Mouse (Mus musculus) forebrain, embryonic 13.5 days (tissue): ENCODE results near the gene Ctsd. TPM values are rescaled to one million over a fixed set of nuclear protein-coding genes. Genes with fewer than 3 reads are reported as not detected.
A peak's percentile ranks its signal among the peaks of the same experiment; 100 is the strongest.
"Not testable (repeated sequence)": the region's sequence is repeated elsewhere in the genome, so short reads cannot be mapped to it uniquely, and the experiment has no call there.

Experiments used
- ATAC-seq: fragments of 200-750 bp; cut with Nextera tagmentation; 2 replicates; pipeline ENCODE4 v1.8.0; 2017
- H3K27ac ChIP-seq: fragments of 300-500 bp; sonication (generic); 2 replicates; pipeline ENCODE4 v1.5.1; 2015; ENCODE audit warnings: inconsistent platforms, mild to moderate bottlenecking, moderate library complexity
- H3K27me3 ChIP-seq: fragments of 300-500 bp; sonication (generic); 2 replicates; pipeline ENCODE4 v1.6.1; 2015; ENCODE audit warnings: mild to moderate bottlenecking, inconsistent platforms
- H3K36me3 ChIP-seq: fragments of 300-500 bp; sonication (generic); 2 replicates; pipeline ENCODE4 v1.6.1; 2015; ENCODE audit warnings: mild to moderate bottlenecking, inconsistent platforms; ENCODE audit not compliant: poor library complexity, severe bottlenecking
- H3K4me1 ChIP-seq: fragments of 300-500 bp; sonication (generic); 2 replicates; pipeline ENCODE4 v1.6.1; 2015; ENCODE audit warnings: inconsistent platforms
- H3K4me2 ChIP-seq: fragments of 300-500 bp; sonication (generic); 2 replicates; pipeline ENCODE4 v1.6.1; 2015; ENCODE audit warnings: inconsistent platforms, mild to moderate bottlenecking, moderate library complexity
- H3K4me3 ChIP-seq: fragments of 300-500 bp; sonication (generic); 2 replicates; pipeline ENCODE4 v1.5.1; 2015; ENCODE audit warnings: mild to moderate bottlenecking, inconsistent platforms
- H3K9ac ChIP-seq: fragments of 300-500 bp; sonication (generic); 2 replicates; pipeline ENCODE4 v1.6.1; 2015; ENCODE audit warnings: mild to moderate bottlenecking, inconsistent platforms
- H3K9me3 ChIP-seq: fragments of 300-500 bp; sonication (generic); replicated peaks from 2 replicates; pipeline ENCODE4 v1.6.1; 2016; ENCODE audit warnings: inconsistent platforms
- WGBS: fragments of 180-500 bp; shearing (Covaris S2); methylation state at CpG from one replicate; pipeline ENCODE4 v1.1.7; 2015; 5-methylcytosine and 5-hydroxymethylcytosine counted together
- polyA plus RNA-seq: library from polyadenylated mRNA; unstranded; fragments of >200 nt; fragmentation: Nextera tagmentation; extraction: Ambion mirVana; gene quantifications from 2 replicates; pipeline ENCODE4 v1.2.1, GENCODE M21; 2015

The Ctsd gene
- polyA plus RNA-seq, 1 experiment from 2014 or later: 145 TPM

- WGBS: 86% methylated on average over 4 of the region's 4 CpGs
- no peak overlapping the region for H3K27ac ChIP-seq
- H3K27me3 ChIP-seq: no peaks in the 10 kb centered on the region
- H3K9me3 ChIP-seq: no peaks in the 10 kb centered on the region
- no peak for ATAC-seq
- no peak overlapping the region for H3K4me2 ChIP-seq
- H3K9ac ChIP-seq: no peak overlapping the region
- H3K36me3 ChIP-seq: no peaks in the 10 kb centered on the region
- no peak overlapping the region for H3K4me3 ChIP-seq
- peaks cover 17% of the 10 kb centered on the region for H3K4me1 ChIP-seq
Measured at GRCm38 (mm10) chr7:142347542-142347941, 40.3 kb downstream of the Ctsd start.

GRCm38 (mm10) chr7:142342247-142342640 is 45.6 kb downstream of the Ctsd start:
- H3K27me3 ChIP-seq: no peaks in the 10 kb centered on the region
- H3K9ac ChIP-seq: no peak overlapping the region
- 82% methylated on average over 3 of the region's 3 CpGs for WGBS
- ATAC-seq: no peak
- no peaks in the 10 kb centered on the region for H3K36me3 ChIP-seq
- no peak overlapping the region for H3K4me3 ChIP-seq
- no peak overlapping the region for H3K4me2 ChIP-seq
- no peaks in the 10 kb centered on the region for H3K9me3 ChIP-seq
- H3K4me1 ChIP-seq: no peaks in the 10 kb centered on the region
- no peak overlapping the region for H3K27ac ChIP-seq

GRCm38 (mm10) chr7:142341564-142342246 is 46.1 kb downstream of the Ctsd start:
- ATAC-seq: no peak
- 80% methylated on average over 10 of the region's 10 CpGs for WGBS
- H3K36me3 ChIP-seq: no peaks in the 10 kb centered on the region
- no peaks in the 10 kb centered on the region for H3K27me3 ChIP-seq
- H3K27ac ChIP-seq: no peak overlapping the region
- no peak overlapping the region for H3K4me3 ChIP-seq
- no peak overlapping the region for H3K9ac ChIP-seq
- no peaks in the 10 kb centered on the region for H3K9me3 ChIP-seq
- no peak overlapping the region for H3K4me2 ChIP-seq
- H3K4me1 ChIP-seq: no peaks in the 10 kb centered on the region

- Histone ChIP-seq H3K4me1 (no peaks in the 10 kb centered on the region), H3K36me3 (no peaks in the 10 kb centered on the region), H3K9ac (no peak overlapping the region), H3K27me3 (no peaks in the 10 kb centered on the region), H3K9me3 (no peaks in the 10 kb centered on the region), H3K4me2 (no peak overlapping the region), H3K27ac (no peak overlapping the region), H3K4me3 (no peak overlapping the region)
- WGBS: 64% methylated on average over 10 of the region's 10 CpGs
- no peak for ATAC-seq
Measured at GRCm38 (mm10) chr7:142340269-142340970, 47.4 kb downstream of the Ctsd start.

GRCm38 (mm10) chr7:142335151-142335550 is 52.7 kb downstream of the Ctsd start:
- Histone ChIP-seq H3K27me3 (no peaks in the 10 kb centered on the region), H3K27ac (no peak overlapping the region), H3K4me1 (no peaks in the 10 kb centered on the region), H3K9ac (no peak overlapping the region), H3K4me3 (no peak overlapping the region), H3K9me3 (no peaks in the 10 kb centered on the region), H3K36me3 (no peaks in the 10 kb centered on the region), H3K4me2 (no peak overlapping the region)
- peak; percentile 41; the same call in 1 of the 2 replicates for ATAC-seq
- 76% methylated on average over 8 of the region's 8 CpGs for WGBS

GRCm38 (mm10) chr7:142334246-142334645 is 53.6 kb downstream of the Ctsd start:
- Histone ChIP-seq H3K27ac (no peak overlapping the region), H3K36me3 (no peaks in the 10 kb centered on the region), H3K27me3 (no peaks in the 10 kb centered on the region), H3K9ac (no peak overlapping the region), H3K9me3 (no peaks in the 10 kb centered on the region), H3K4me2 (no peak overlapping the region), H3K4me3 (no peak overlapping the region), H3K4me1 (no peaks in the 10 kb centered on the region)
- WGBS: 0% methylated on average over 3 of the region's 3 CpGs
- ATAC-seq: peak; percentile 94

- ATAC-seq, H3K27ac ChIP-seq, H3K4me1 ChIP-seq, H3K4me3 ChIP-seq, H3K4me2 ChIP-seq, H3K9ac ChIP-seq, H3K27me3 ChIP-seq, H3K9me3 ChIP-seq, H3K36me3 ChIP-seq: not testable (repeated sequence)
- 69% methylated on average over 6 of the region's 9 CpGs for WGBS
Measured at GRCm38 (mm10) chr7:142332741-142333140, 55.1 kb downstream of the Ctsd start.

- Histone ChIP-seq H3K4me2 (no peak overlapping the region), H3K27ac (no peak overlapping the region), H3K36me3 (no peaks in the 10 kb centered on the region), H3K9me3 (no peaks in the 10 kb centered on the region), H3K4me3 (no peak overlapping the region), H3K9ac (no peak overlapping the region), H3K27me3 (no peaks in the 10 kb centered on the region), H3K4me1 (no peaks in the 10 kb centered on the region)
- WGBS: 86% methylated on average over 4 of the region's 4 CpGs
- no peak for ATAC-seq
Measured at GRCm38 (mm10) chr7:142331281-142331680, 56.6 kb downstream of the Ctsd start.

GRCm38 (mm10) chr7:142330271-142330724 is 57.5 kb downstream of the Ctsd start:
- no peaks in the 10 kb centered on the region for H3K9me3 ChIP-seq
- WGBS: 87% methylated on average over 9 of the region's 9 CpGs
- H3K4me1 ChIP-seq: no peaks in the 10 kb centered on the region
- no peak overlapping the region for H3K4me2 ChIP-seq
- no peaks in the 10 kb centered on the region for H3K27me3 ChIP-seq
- no peak overlapping the region for H3K9ac ChIP-seq
- H3K36me3 ChIP-seq: no peaks in the 10 kb centered on the region
- H3K27ac ChIP-seq: no peak overlapping the region
- H3K4me3 ChIP-seq: no peak overlapping the region
- ATAC-seq: no peak

- no peaks in the 10 kb centered on the region for H3K4me1 ChIP-seq
- ATAC-seq: no peak
- H3K27ac ChIP-seq: no peak overlapping the region
- H3K9ac ChIP-seq: no peak overlapping the region
- H3K4me2 ChIP-seq: no peak overlapping the region
- no peak overlapping the region for H3K4me3 ChIP-seq
- WGBS: 57% methylated on average over 3 of the region's 3 CpGs
- H3K27me3 ChIP-seq: no peaks in the 10 kb centered on the region
- H3K9me3 ChIP-seq: no peaks in the 10 kb centered on the region
- no peaks in the 10 kb centered on the region for H3K36me3 ChIP-seq
Measured at GRCm38 (mm10) chr7:142328507-142328906, 59.3 kb downstream of the Ctsd start.

GRCm38 (mm10) chr7:142326714-142327445 is 61.0 kb downstream of the Ctsd start:
- no peak for ATAC-seq
- Histone ChIP-seq H3K9me3 (no peaks in the 10 kb centered on the region), H3K4me3 (no peak overlapping the region), H3K9ac (no peak overlapping the region), H3K36me3 (no peaks in the 10 kb centered on the region), H3K4me1 (no peaks in the 10 kb centered on the region), H3K4me2 (no peak overlapping the region), H3K27ac (no peak overlapping the region), H3K27me3 (no peaks in the 10 kb centered on the region)
- 82% methylated on average over 9 of the region's 9 CpGs for WGBS
